Mouse (Mus musculus): ENCODE results near the gene Elmo2. TPM values are rescaled to one million over a fixed set of nuclear protein-coding genes. Genes with fewer than 3 reads are reported as not detected.
A peak's percentile ranks its signal among the peaks of the same experiment; 100 is the strongest.

Elmo2 gene
- polyA plus RNA-seq, 1 experiment from 2014 or later: 45.2 TPM

DNA sequence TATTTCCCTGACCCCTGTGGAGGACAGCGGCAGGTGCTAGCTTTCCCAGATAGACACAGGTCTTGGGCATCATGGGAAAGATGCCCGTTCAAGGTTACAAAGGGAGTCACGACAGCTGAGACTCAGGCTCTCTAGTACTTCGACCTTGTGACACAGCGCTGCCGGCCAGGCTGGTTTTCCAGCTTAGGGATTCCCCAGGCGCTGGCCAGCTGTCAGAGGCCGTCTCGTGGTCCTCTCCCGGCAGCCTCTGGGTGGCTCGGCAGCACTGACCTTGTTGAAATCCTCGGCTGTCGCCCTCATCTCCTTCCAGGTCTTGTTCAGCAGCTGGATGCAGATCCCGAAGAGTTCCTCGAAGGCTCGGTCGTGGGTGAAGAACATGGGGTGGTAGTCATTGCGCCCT is 29.7 kb downstream of the Elmo2 start:
- CTCF ChIA-PET: no interaction called here
- no peak for ATAC-seq
- TF ChIP-seq CTCF (IDR thresholded peaks at IDR 0.05): no peak
- no peaks in the 10 kb centered on the region for H3K27me3 ChIP-seq
- POLR2A ChIA-PET: no interaction called here
- in situ Hi-C loops (cut with MboI; ENCODE audit: low pct_unique_long_range_greater_than_20kb): no loop called here
- no peak for DNase-seq (ENCODE audit: low read depth, low spot score)

DNA sequence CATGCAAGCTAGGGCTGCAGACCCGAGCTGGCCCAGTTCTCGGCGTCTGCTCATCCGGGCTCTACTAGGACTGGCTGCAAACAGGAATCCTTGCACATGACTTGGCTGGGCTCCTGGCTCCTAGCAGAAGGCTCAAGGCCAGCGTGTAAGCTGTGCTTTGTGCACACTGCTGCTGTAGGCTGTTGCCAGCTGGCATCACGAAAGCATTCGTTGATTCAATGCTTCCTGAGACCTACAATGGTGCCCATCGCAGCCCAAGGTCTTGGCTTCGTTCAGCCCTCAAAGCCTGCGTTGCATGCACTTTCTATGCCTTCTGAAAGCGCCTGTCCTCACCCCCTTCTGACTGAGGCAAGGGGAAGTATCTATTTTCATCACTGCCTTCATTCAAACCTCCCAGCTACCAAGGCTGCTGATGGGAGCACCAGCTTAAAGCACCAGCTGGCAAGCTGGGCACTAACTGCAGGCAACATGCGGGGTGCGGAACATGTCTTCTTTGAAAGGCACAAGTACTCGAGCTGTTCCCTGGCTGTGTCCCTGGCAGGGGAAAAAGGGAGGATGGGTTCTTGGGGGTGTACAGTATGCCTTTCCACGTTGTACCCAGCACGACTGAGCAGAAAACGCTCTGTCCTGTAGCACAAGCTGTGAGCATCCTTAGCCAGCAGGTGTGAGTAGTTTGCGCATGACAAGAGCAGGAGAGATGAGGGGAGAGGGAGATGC is 37.8 kb downstream of the Elmo2 start:
- no peaks in the 10 kb centered on the region for H3K27me3 ChIP-seq
- in situ Hi-C loops (cut with MboI; ENCODE audit: low pct_unique_long_range_greater_than_20kb): no loop called here
- no peak for TF ChIP-seq CTCF (IDR thresholded peaks at IDR 0.05)
- no peak for ATAC-seq
- no peak for DNase-seq (ENCODE audit: low read depth, low spot score)
- ChIA-PET CTCF (interaction anchor here (1.4 to 1.8 kb wide), 2 partner anchors 12 to 19 kb away, joined by 4 to 6 read pairs; no protein-coding TSS in a partner anchor), POLR2A (interaction anchor here (0.5 to 1.2 kb wide), 3 partner anchors 17 to 916 kb away, joined by 3 to 6 read pairs (median 4); no protein-coding TSS in a partner anchor)

DNA sequence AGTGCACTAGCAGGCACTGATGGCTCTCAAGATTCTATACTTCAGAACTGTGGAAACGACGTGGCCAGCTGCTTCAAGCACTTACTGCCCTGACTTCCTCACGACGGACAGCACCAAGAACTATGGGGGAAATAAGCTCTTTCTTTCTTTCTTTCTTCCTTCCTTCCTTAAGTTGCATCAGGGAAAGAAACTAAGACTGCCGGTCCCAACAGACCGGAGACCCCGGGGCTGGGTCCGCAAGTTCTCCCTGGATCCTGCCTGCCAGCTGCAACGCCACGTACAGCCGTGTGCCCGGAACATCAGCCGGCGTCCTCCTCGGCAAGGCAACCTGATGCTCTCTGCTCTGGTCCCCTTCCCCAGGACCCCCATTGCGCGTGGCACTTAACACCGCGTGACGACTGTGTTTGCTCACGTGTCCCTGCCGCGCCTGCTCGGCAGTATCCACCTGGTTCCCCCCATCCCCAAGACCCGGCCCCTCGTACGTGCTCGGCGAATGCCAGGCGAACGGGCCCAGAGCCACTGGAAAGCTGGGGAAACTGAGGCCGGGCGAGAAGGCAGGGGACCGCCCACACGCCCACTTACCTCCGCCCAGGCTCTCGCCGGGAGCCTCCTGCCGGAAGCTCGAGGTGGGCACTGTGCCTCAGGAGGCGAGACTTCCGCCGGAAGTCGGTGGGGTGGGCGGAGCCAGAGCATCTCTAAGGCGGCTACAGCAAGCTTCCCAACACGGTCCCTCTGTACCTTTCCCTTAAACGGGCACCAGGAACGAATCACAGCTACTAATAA is 38.9 kb downstream of the Elmo2 start, which contains the start of gene Slc35c2:
Gene Slc35c2 (minus strand): TSS at position 668 of the 783 bp plus-strand sequence.
- ChIA-PET POLR2A (interaction anchor here (1.2 kb wide), 1 partner anchor 18 kb away, joined by 4 read pairs; no protein-coding TSS in a partner anchor), CTCF (interaction anchor here (1.2 to 1.8 kb wide), 3 partner anchors 11 to 50 kb away, joined by 3 to 6 read pairs (median 6); no protein-coding TSS in a partner anchor)
- H3K27me3 ChIP-seq: no peaks in the 10 kb centered on the region
- in situ Hi-C loops (cut with MboI; ENCODE audit: low pct_unique_long_range_greater_than_20kb): no loop called here
- ATAC-seq (peak; percentile 86), DNase-seq (ENCODE audit: low read depth, low spot score) (peak; percentile 41)
- no peak for TF ChIP-seq CTCF (IDR thresholded peaks at IDR 0.05)

DNA sequence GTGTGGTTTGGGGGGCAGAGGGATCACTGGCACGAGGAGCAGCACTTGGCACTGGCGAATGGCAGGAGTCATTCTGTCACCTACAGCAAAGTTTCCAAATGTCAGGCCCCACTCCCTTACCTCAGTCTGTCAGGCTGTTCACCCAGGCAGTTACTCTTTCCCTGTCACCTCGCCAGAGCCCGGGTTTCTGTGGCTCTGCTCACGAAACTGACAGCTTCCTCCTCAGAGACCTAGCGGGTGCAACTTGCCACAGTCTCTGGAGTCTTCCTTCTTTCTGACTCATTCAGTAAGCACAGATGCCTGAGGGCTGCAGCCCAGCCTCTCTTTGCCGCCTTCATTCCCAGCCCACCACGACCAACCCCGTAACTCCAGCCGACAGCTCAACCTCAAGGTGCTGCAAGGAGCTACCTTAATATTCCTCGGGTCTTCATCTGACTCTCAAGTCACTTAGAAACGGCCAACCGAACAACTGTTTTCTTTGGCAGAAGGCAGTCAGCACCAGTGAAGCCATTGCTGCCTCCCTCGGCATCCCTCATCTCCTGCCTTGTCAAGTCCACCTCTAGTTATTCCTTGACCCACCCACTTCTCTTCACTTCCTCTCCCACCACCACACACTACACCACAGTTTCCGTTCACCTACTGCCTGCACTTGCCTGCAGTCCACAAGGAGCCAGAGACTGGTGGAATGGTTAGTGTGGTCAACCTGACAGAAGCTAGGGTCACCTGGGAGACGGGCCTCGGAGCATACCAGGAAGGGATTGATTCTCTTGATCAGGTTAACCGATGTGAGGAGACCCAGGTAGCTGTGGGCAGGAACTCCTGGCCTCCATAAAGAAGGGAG is 39.7 kb downstream of the Elmo2 start:
- in situ Hi-C loops (cut with MboI; ENCODE audit: low pct_unique_long_range_greater_than_20kb): no loop called here
- CTCF ChIA-PET: interaction anchor here (1.2 to 1.8 kb wide), 3 partner anchors 10 to 51 kb away, joined by 3 to 6 read pairs (median 6); no protein-coding TSS in a partner anchor
- TF ChIP-seq CTCF (IDR thresholded peaks at IDR 0.05): no peak
- ATAC-seq: no peak
- DNase-seq (ENCODE audit: low read depth, low spot score): no peak
- no peaks in the 10 kb centered on the region for H3K27me3 ChIP-seq
- POLR2A ChIA-PET: no interaction called here

DNA sequence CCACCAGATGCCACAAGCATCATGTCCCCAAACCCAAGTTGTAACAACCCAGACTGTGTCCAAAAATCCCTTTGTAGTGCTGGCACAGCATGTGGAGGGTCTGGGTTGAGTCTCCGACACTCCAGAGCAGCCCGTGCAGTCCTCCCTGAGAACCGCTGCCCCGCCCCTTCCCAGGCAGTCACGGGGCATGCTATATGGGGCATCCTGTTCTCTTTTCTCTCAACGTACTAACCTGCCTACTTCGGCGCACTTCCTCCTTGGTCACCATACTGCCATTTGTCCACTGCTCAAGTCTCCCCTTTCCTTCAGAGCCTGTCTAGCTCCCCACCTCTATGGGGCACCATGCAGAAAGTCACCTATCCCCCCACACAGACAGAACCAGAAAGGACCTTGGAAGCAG is 40.7 kb downstream of the Elmo2 start:
- ChIA-PET CTCF (no interaction called here), POLR2A (no interaction called here)
- no peaks in the 10 kb centered on the region for H3K27me3 ChIP-seq
- no peak for ATAC-seq
- in situ Hi-C loops (cut with MboI; ENCODE audit: low pct_unique_long_range_greater_than_20kb): no loop called here
- no peak for TF ChIP-seq CTCF (IDR thresholded peaks at IDR 0.05)
- no peak for DNase-seq (ENCODE audit: low read depth, low spot score)

DNA sequence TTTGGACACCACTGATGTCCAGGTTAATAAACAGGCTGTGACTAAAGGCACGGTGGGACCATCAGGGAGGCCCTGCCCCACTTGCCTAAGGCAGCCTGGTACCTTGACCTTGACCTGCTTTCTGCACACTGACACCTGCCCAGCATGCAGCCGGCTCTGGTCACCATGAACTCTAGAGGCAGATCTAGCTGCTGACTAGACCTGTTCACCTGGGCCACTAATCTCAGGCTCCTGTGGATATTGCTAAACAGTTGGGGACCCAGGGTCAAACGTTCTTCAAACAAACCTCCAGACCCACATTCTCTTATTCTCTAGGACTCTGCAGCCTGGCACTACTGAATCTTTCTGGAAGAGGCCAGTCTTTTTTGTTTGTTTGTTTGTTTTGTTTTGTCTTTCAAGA is 41.2 kb downstream of the Elmo2 start:
- ATAC-seq: no peak
- ChIA-PET POLR2A (no interaction called here), CTCF (no interaction called here)
- no peak for TF ChIP-seq CTCF (IDR thresholded peaks at IDR 0.05)
- H3K27me3 ChIP-seq: no peaks in the 10 kb centered on the region
- DNase-seq (ENCODE audit: low read depth, low spot score): no peak
- in situ Hi-C loops (cut with MboI; ENCODE audit: low pct_unique_long_range_greater_than_20kb): no loop called here

DNA sequence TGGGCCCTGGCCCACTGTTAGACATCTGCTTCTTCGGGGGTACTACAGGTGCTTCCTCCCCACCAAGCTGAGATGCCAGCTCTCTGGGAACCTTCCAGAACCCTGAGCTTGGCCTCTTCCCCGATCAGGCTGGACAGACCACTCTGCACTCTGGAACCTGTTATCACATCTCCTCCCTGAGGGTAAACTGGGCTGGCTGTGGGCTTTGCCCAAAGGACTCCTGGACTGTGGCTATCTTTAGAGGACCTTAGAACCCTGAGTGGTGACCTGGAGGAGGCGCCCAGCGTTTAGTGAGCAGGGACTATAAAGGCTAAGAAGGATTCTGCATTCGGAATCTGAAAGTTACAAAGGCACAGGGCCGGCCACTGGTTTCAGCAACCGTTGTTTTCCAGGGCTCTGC is 41.9 kb downstream of the Elmo2 start:
- ChIA-PET CTCF (no interaction called here), POLR2A (no interaction called here)
- no peaks in the 10 kb centered on the region for H3K27me3 ChIP-seq
- in situ Hi-C loops (cut with MboI; ENCODE audit: low pct_unique_long_range_greater_than_20kb): no loop called here
- ATAC-seq (no peak), DNase-seq (ENCODE audit: low read depth, low spot score) (no peak)
- TF ChIP-seq CTCF (IDR thresholded peaks at IDR 0.05): no peak

DNA sequence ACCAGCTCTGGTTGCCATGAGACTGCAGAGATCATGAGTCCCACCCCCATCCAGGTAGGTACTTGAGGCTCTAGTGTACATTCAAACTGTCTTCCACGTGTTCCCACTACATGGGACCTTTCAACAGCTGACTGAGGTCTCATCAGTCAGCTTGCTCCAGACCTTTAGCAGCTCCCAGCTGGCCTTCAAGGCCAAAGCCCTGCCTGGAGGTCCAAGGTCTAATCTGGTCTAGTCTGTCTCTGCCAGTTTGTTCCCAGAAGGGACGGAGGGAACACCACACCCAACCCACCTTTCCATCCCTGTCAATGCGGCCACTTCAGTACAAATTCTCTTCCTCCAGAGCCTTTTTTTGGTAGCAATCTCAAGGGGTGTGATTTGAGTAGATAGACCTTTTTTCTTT is 42.6 kb downstream of the Elmo2 start:
- CTCF ChIA-PET: no interaction called here
- H3K27me3 ChIP-seq: no peaks in the 10 kb centered on the region
- no peak for TF ChIP-seq CTCF (IDR thresholded peaks at IDR 0.05)
- in situ Hi-C loops (cut with MboI; ENCODE audit: low pct_unique_long_range_greater_than_20kb): no loop called here
- POLR2A ChIA-PET: no interaction called here
- DNase-seq (ENCODE audit: low read depth, low spot score): no peak
- ATAC-seq: no peak

DNA sequence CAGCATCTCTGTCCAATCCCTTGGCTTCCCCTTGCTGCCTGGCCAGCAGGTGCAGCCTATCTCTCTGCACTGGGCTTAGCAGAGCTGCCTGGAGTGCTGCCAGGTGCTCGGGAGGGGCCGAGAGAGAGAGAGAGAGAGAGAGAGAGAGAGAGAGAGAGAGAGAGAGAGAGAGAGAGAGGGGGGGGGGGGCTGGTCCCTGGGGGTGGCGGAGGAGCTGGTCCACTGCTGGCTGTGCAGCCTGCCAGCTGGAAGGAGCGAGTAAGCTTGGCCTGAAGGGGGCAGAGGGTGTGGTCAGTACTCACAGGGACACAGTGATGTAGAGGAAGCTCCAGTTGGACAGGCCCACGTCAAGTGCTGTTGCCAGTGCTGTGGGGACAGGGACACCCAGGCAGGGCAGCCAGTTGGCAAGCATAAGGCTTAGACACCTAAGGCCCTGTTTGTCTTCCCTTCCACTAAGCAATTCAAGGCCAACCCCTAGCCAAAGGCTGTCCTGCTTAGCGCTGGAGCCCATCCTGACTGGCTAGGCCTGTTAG is 44.4 kb downstream of the Elmo2 start:
- ChIA-PET CTCF (interaction anchor here (1.4 kb wide), 1 partner anchor 33 kb away, joined by 3 read pairs; no protein-coding TSS in a partner anchor), POLR2A (interaction anchor here (0.5 kb wide), 1 partner anchor 591 kb away, joined by 5 read pairs; no protein-coding TSS in a partner anchor)
- in situ Hi-C loops (cut with MboI; ENCODE audit: low pct_unique_long_range_greater_than_20kb): no loop called here
- DNase-seq (ENCODE audit: low read depth, low spot score): no peak
- TF ChIP-seq CTCF (IDR thresholded peaks at IDR 0.05): no peak
- no peaks in the 10 kb centered on the region for H3K27me3 ChIP-seq
- ATAC-seq: no peak

DNA sequence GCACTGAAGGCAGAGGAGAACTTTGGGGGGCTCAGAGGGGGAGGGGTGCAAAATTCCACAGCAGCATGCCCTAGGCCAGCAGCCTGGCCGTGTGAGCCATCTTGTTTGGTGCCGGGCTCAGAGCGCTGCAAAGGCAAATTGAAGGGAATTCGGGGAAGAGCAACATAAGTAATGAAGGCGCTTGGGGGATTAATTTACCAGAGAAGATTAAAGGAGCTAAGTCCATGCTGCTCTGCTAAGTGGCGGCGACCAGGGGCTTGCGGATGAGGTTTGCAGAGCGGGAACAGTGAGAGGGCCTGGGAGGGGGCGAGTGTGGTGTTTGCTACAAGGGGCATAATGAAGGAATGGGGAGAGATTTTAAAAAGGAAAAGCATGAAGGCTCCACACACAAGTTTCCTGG is 46.9 kb downstream of the Elmo2 start:
- H3K27me3 ChIP-seq: no peaks in the 10 kb centered on the region
- no peak for TF ChIP-seq CTCF (IDR thresholded peaks at IDR 0.05)
- POLR2A ChIA-PET: interaction anchor here (0.6 kb wide), 1 partner anchor 33 kb away, joined by 3 read pairs; no protein-coding TSS in a partner anchor
- ATAC-seq (no peak), DNase-seq (ENCODE audit: low read depth, low spot score) (no peak)
- CTCF ChIA-PET: interaction anchor here (1.4 kb wide), 1 partner anchor 58 kb away, joined by 4 read pairs; no protein-coding TSS in a partner anchor
- in situ Hi-C loops (cut with MboI; ENCODE audit: low pct_unique_long_range_greater_than_20kb): no loop called here
